Mouse (Mus musculus): ENCODE measurements around the gene Fev. TPM values are rescaled to one million over a fixed set of nuclear protein-coding genes. Genes with fewer than 3 reads are reported as not detected.

Gene Fev
- polyA plus RNA-seq, 1 experiment: 5.2 TPM

- H3K4me3 ChIP-seq (ENCODE audit: low read depth, low read length): no peak overlapping the region
- no peaks in the 10 kb centered on the region for H3K36me3 ChIP-seq (ENCODE audit: control insufficient read depth, insufficient read depth, low read length)
- H3K27ac ChIP-seq (ENCODE audit: insufficient read depth, low read depth, low read length): no peak overlapping the region
- peaks cover 74% of the 10 kb centered on the region for H3K27me3 ChIP-seq (ENCODE audit: control insufficient read depth, insufficient read depth, low read length)
- 6% methylated on average over 7 of the region's 7 CpGs for WGBS
- H3K4me1 ChIP-seq (ENCODE audit: control insufficient read depth, insufficient read depth, insufficient read length, low read length): peaks cover 11% of the 10 kb centered on the region
- TF ChIP-seq CTCF (IDR thresholded peaks at IDR 0.05; ENCODE audit: extremely low read depth, insufficient read length, insufficient replicate concordance, low read depth, low read length) (no peak), POLR2A (IDR thresholded peaks at IDR 0.05; ENCODE audit: low read depth, low read length) (no peak)
Measured at GRCm38 (mm10) chr1:74856791-74857190, 28.4 kb downstream of the Fev start.

DNA sequence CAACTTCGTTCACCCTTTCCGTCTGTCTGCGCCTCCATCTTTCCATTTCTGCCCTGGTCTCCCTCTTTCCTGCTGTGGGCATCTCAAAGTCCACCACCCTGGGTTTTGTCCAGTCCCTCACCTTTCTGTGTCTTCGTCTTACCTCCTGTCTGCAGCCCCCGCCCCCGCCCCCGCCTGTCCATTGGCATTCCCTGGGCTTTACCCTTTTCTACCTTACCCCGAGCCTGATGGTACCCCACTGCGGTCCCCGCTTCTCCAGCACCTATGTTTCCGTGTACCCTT, 28.8 kb downstream of the Fev start:
- peak overlapping the region; percentile 54; the same call in 1 of the 2 replicates for H3K4me3 ChIP-seq (ENCODE audit: low read depth, low read length)
- 9% methylated on average over 11 of the region's 11 CpGs for WGBS
- peaks cover 76% of the 10 kb centered on the region for H3K27me3 ChIP-seq (ENCODE audit: control insufficient read depth, insufficient read depth, low read length)

DNA sequence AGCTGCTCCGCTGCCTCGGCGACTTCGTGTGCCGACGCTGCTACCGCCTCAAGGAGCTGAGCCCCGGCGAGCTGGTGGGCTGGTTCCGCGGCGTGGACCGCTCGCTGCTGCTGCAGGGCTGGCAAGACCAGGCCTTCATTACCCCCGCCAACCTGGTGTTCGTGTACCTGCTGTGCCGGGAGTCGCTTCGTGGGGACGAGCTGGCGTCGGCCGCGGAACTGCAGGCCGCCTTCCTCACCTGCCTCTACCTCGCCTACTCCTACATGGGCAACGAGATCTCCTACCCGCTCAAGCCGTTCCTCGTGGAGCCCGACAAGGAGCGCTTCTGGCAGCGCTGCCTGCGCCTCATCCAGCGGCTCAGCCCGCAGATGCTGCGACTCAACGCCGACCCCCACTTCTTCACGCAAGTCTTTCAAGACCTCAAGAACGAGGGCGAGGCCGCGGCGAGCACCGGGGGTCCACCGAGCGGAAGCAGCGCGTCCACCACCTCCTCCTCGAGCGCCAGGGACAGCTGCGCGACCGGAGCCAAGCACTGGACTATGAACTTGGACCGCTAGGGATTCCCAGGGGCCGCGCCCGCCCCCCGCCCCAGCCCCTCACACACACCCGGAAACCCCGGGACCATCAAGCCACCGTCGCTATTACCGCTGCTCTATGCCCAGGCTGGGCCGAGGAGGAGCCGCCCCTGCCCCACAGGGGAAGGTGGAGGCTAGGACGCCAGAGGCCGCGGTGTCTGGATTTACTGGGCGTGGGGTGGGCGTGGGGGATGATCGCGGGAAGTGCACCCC, 29.4 kb downstream of the Fev start:
- TF ChIP-seq POLR2A (IDR thresholded peaks at IDR 0.05; ENCODE audit: low read depth, low read length) (no peak), CTCF (IDR thresholded peaks at IDR 0.05; ENCODE audit: extremely low read depth, insufficient read length, insufficient replicate concordance, low read depth, low read length) (no peak)
- 2% methylated on average over 74 of the region's 74 CpGs for WGBS
- H3K27ac ChIP-seq (ENCODE audit: insufficient read depth, low read depth, low read length): no peak overlapping the region
- peaks cover 11% of the 10 kb centered on the region for H3K4me1 ChIP-seq (ENCODE audit: control insufficient read depth, insufficient read depth, insufficient read length, low read length)
- peak overlapping the region; percentile 54 for H3K4me3 ChIP-seq (ENCODE audit: low read depth, low read length)
- peaks cover 81% of the 10 kb centered on the region for H3K27me3 ChIP-seq (ENCODE audit: control insufficient read depth, insufficient read depth, low read length)
- H3K36me3 ChIP-seq (ENCODE audit: control insufficient read depth, insufficient read depth, low read length): no peaks in the 10 kb centered on the region

More for the DNA sequence above, 28.8 kb downstream of the Fev start:
- Histone ChIP-seq H3K36me3 (ENCODE audit: control insufficient read depth, insufficient read depth, low read length) (no peaks in the 10 kb centered on the region), H3K4me1 (ENCODE audit: control insufficient read depth, insufficient read depth, insufficient read length, low read length) (peaks cover 11% of the 10 kb centered on the region), H3K27ac (ENCODE audit: insufficient read depth, low read depth, low read length) (no peak overlapping the region)
- no peak for TF ChIP-seq CTCF (IDR thresholded peaks at IDR 0.05; ENCODE audit: extremely low read depth, insufficient read length, insufficient replicate concordance, low read depth, low read length)
- TF ChIP-seq POLR2A (IDR thresholded peaks at IDR 0.05; ENCODE audit: low read depth, low read length): no peak

GRCm38 (mm10) chr1:74855156-74855555, 30.1 kb downstream of the Fev start:
- H3K27me3 ChIP-seq (ENCODE audit: control insufficient read depth, insufficient read depth, low read length): peaks cover 84% of the 10 kb centered on the region
- under 1% methylated on average over 48 of the region's 48 CpGs for WGBS
- H3K36me3 ChIP-seq (ENCODE audit: control insufficient read depth, insufficient read depth, low read length): no peaks in the 10 kb centered on the region
- H3K27ac ChIP-seq (ENCODE audit: insufficient read depth, low read depth, low read length): no peak overlapping the region
- TF ChIP-seq CTCF (IDR thresholded peaks at IDR 0.05; ENCODE audit: extremely low read depth, insufficient read length, insufficient replicate concordance, low read depth, low read length): no peak
- TF ChIP-seq POLR2A (IDR thresholded peaks at IDR 0.05; ENCODE audit: low read depth, low read length): no peak
- H3K4me1 ChIP-seq (ENCODE audit: control insufficient read depth, insufficient read depth, insufficient read length, low read length): peaks cover 11% of the 10 kb centered on the region
- peak overlapping the region; percentile 54 for H3K4me3 ChIP-seq (ENCODE audit: low read depth, low read length)

GRCm38 (mm10) chr1:74854306-74855056, 30.7 kb downstream of the Fev start, which contains the start of gene Cdk5r2:
Gene Cdk5r2 (plus strand): TSS chr1:74854934.
- Histone ChIP-seq H3K36me3 (ENCODE audit: control insufficient read depth, insufficient read depth, low read length) (no peaks in the 10 kb centered on the region), H3K4me1 (ENCODE audit: control insufficient read depth, insufficient read depth, insufficient read length, low read length) (peaks cover 11% of the 10 kb centered on the region), H3K27me3 (ENCODE audit: control insufficient read depth, insufficient read depth, low read length) (peaks cover 81% of the 10 kb centered on the region), H3K4me3 (ENCODE audit: low read depth, low read length) (peak within 1 kb of the TSS; percentile 54), H3K27ac (ENCODE audit: insufficient read depth, low read depth, low read length) (no peak within 1 kb of the TSS)
- TF ChIP-seq CTCF (IDR thresholded peaks at IDR 0.05; ENCODE audit: extremely low read depth, insufficient read length, insufficient replicate concordance, low read depth, low read length) (no peak), POLR2A (IDR thresholded peaks at IDR 0.05; ENCODE audit: low read depth, low read length) (no peak)
- 5% methylated on average over 39 of the region's 39 CpGs for WGBS

GRCm38 (mm10) chr1:74851001-74851775, 34.0 kb downstream of the Fev start:
- Histone ChIP-seq H3K27ac (ENCODE audit: insufficient read depth, low read depth, low read length) (no peak overlapping the region), H3K27me3 (ENCODE audit: control insufficient read depth, insufficient read depth, low read length) (peaks cover 59% of the 10 kb centered on the region), H3K4me3 (ENCODE audit: low read depth, low read length) (no peak overlapping the region), H3K4me1 (ENCODE audit: control insufficient read depth, insufficient read depth, insufficient read length, low read length) (peaks cover 10% of the 10 kb centered on the region), H3K36me3 (ENCODE audit: control insufficient read depth, insufficient read depth, low read length) (no peaks in the 10 kb centered on the region)
- 14% methylated on average over 6 of the region's 6 CpGs for WGBS
- no peak for TF ChIP-seq POLR2A (IDR thresholded peaks at IDR 0.05; ENCODE audit: low read depth, low read length)
- no peak for TF ChIP-seq CTCF (IDR thresholded peaks at IDR 0.05; ENCODE audit: extremely low read depth, insufficient read length, insufficient replicate concordance, low read depth, low read length)

Data from small intestine, adult 2 months (tissue).